Mouse (Mus musculus) layer of hippocampus, adult 18-20 months (tissue): ENCODE results near the gene Mrc2. TPM values are rescaled to one million over a fixed set of nuclear protein-coding genes. Genes with fewer than 3 reads are reported as not detected.
A peak's percentile ranks its signal among the peaks of the same experiment; 100 is the strongest.

Experiments used
- DNase-seq, 2 experiments: peaks; one replicate each; pipeline ENCODE4 v3.0.0; 2022; ENCODE audit warnings: low spot score in 2 of 2
- long read RNA-seq: library from polyadenylated mRNA; stranded (forward); transcript quantifications from one replicate; pipeline ENCODE4 v2.0.0, GENCODE M21; 2021
- total RNA-seq, 2 experiments: library from RNA; stranded (reverse); gene quantifications; 2 replicates each; pipeline ENCODE4 v1.2.3; 2021

Mrc2 gene
- total RNA-seq: 1 to 10 TPM; 4.0 to 5.1 TPM
- long read RNA-seq, full-length matches to known transcripts: 1 of 3 reads
- long read RNA-seq, partial matches to known transcripts: 2 of 3 reads
- long read RNA-seq, other reads (novel, unspliced or antisense): 0 of 3 reads

- DNase-seq: no peak
These were observed at the start of gene Mrc2 for GRCm38 (mm10) chr11:105292124-105293071. Mrc2 (plus strand) TSS chr11:105292643.

GRCm38 (mm10) chr11:105246369-105246768 is 46.1 kb upstream of the Mrc2 start:
- DNase-seq: no peak

- DNase-seq: no peak
These were observed 45.7 kb upstream of the Mrc2 start for GRCm38 (mm10) chr11:105246785-105247184.

DNA sequence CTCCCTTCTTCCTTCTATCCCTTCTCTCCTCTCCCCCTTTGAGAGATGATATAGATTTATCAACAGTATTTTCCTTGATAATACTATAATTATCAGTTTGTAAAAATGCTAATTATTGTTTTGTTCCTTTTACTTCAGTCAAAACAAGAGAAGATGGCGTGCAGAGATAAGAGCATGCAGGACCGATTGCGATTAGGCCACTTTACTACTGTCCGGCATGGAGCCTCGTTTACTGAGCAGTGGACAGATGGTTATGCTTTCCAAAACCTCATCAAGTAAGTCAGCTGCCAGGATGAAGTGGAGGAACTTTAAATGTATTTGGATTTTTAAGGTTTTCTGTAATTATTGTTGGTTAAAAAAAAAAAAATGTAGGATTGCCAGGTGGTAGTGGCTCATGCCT is 45.1 kb upstream of the Mrc2 start:
- DNase-seq: no peak

GRCm38 (mm10) chr11:105259733-105260132 is 32.7 kb upstream of the Mrc2 start:
- no peak for DNase-seq

- DNase-seq: no peak
These were observed 31.3 kb upstream of the Mrc2 start for GRCm38 (mm10) chr11:105261116-105261515.

DNA sequence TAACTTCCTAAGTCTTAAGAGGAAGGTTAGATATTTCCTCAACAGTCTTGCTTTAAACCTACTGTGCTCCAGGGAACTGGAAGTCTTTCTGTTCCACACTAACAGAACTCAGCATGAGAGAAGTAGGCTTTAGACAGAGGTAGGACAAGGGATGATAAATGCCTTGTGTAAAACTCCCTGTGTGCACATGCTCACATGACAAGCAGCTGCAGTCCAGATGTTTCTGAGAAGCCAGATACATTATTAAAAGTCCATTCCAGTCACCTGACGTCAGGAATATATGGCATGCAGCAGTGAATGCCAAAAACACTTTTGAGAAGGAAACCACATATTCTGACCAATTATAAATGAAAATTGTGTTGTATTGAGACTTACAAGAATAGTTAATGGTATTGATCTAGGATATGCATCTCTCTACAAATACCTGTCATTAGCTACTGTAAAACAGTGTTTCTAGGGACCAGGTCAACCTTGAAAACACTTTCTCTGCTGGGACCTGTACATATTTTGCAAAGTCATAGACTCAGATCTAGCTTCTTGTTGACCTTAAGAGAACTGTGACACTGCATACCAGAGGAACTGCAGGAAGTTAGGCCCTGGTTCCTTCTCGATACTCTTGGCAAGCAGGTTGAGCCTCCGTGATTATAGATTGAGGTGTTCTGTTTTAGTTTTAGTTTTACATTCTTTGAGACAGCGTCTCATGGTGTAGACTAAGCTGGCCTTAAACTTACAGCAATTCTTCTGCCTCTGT is 30.7 kb upstream of the Mrc2 start:
- no peak for DNase-seq

GRCm38 (mm10) chr11:105264506-105264905 is 27.9 kb upstream of the Mrc2 start:
- DNase-seq: no peak

DNA sequence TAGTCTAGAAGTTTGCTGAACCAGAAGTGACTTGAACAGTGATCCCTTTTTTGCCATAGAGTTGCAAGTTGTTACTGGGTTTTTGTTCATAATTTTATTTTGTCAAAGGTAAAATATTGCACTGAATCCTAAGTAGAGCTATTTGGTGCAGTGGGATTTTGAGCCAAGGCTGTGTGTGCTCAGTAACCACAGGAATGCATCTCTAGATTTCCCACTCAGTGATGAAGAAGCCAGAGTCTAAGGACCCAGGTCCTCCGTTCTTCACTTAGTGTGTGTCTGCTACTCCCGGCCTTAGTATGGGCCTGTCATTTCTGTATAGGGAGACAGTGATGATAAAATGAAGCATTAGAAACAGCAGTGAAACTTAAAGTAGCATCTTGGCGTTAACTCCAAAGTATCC is 27.5 kb upstream of the Mrc2 start:
- DNase-seq: no peak

GRCm38 (mm10) chr11:105270155-105270554 is 22.3 kb upstream of the Mrc2 start:
- peak in 1 of 2 experiments; percentile 69 for DNase-seq

GRCm38 (mm10) chr11:105280456-105280855 is 12.0 kb upstream of the Mrc2 start:
- no peak for DNase-seq

DNA sequence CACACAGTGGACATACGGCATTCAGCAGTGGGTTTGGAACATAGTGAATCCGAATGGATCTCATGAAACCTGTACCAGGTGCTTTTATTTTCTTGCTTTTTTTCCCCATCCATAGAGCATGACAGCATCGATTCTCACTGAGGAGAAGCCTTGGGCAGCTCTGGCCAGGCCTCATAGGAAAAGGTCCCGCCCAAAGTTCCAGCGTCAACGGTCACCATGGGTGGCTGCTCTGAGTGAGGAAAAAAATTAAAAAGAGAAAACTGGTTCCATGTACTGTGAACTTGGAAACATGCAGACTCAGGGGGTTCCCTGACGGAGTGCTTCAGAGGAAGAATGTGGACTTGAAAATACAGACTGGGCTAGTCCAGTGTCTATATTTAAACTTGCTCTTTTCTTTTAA is 11.2 kb upstream of the Mrc2 start:
- DNase-seq: no peak

GRCm38 (mm10) chr11:105281763-105282459 is 10.5 kb upstream of the Mrc2 start:
- DNase-seq: peak in 1 of 2 experiments; percentile 28

DNA sequence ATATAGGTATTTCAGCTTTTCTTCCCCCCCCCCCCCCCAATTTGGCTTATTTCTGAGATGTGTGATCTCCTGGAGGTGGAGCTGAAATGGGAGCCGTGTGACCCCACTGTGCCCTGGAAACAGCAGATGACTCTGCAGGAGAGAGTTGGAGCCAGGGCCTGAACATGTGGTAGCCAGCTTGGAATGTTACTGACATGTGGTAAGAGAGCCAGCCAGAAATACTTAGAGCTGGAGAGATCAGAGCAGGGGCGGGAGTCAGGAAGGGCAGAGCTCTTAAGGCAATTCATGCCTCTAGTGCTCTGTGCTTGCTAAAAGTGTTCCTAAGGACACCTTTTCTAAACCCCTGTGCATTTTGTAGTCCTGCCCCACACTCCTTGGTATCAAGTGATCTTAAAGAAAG is 10.0 kb upstream of the Mrc2 start:
- DNase-seq: no peak

- DNase-seq: no peak
These were observed 9.4 kb upstream of the Mrc2 start for GRCm38 (mm10) chr11:105283016-105283415.

DNA sequence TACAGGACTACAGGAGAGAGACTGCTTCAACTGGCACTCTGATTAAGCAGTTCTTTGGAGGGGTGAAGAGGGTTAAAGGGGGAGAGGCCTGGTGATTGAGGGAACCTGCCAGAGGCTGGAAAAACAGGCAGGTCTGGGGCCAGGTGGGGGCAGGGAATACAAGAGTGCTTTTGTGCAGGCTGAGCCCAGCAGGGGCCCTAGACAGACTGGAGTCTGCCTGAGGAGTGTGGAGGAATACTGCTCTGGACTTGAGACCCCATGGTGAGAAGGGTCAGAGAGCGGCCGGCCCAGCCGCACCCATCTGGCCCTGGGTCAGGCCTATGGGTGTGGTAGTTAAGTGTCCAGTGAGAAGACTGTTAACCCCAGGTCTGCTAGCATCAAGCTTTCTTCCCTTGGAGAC is 6.7 kb upstream of the Mrc2 start:
- DNase-seq: no peak

GRCm38 (mm10) chr11:105289403-105289802 is 3.0 kb upstream of the Mrc2 start:
- DNase-seq: no peak

- DNase-seq: no peak
These were observed 741 bp upstream of the Mrc2 start for GRCm38 (mm10) chr11:105291681-105292123.

DNA sequence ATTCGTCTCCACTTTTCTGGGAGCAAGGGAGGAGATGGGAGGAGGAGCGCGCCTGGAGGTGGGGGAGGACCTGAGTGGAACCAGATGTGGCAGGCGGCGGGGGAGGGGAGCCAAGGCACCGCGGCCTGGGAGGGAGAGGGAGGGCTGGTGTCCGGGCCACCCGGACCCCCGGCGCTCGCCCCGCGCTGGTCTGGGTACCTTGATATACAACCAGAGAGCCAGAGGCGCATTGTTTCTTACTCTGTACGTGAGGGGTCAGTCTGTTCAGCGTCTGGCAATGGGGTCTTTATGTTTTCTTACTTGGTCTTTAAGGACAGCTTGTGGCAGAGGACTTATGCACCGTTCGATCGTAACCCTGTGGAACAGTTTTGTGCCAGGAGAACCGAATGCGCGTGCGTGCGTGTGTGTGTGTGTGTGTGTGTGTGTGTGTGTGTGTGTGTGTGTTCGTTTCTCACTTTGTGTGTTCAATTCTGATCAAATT is 698 bp downstream of the Mrc2 start:
- no peak for DNase-seq

GRCm38 (mm10) chr11:105293901-105294494 is 1.6 kb downstream of the Mrc2 start:
- DNase-seq: no peak

DNA sequence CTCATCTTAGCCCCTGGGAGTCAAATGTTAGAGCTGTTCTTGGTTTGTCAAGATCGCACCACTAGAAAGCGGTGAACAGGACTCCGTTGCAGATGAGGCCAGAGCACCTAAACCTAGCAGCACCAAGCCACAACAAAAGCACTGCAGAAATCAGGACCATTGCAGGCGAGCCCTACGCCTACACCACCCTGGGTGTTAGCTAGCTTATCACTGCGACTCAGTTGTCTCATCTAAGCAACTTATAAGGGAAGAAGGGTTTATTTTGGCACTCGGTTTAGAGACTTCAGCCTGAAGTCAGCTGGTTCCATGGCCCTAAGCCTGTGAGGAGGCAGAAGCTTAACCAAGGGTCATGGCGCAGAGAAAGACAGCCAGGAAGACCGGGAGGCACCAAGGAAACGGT is 3.6 kb downstream of the Mrc2 start:
- DNase-seq: no peak
